Mouse (Mus musculus): ENCODE measurements around the gene Stk33. TPM values are rescaled to one million over a fixed set of nuclear protein-coding genes. Genes with fewer than 3 reads are reported as not detected.

Stk33 gene
- polyA plus RNA-seq, 1 experiment from 2014 or later = 0.87 TPM

DNA sequence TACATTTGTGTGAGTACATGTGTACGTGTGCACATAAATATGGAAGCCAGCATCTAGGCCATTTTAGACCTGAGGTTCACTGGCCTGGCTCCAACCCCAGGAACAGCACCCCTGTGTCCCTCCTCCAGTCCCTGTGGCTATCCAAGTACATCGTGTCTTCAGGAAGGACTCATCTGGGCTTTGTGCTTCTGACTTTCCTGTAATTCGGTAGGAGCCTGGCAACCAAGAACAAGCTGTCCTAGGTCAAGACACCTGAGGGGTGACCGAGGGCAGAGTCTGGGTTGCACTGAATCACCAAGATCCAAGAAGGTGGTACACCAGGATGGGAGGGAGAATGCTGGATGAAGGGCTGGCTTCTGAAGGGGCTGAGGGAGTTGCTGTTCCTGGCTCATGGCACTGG lies 163.0 kb downstream of the Stk33 start:
- Histone ChIP-seq H3K4me3 (ENCODE audit: low read depth, low read length) (no peak overlapping the region), H3K9ac (ENCODE audit: low read length) (no peak overlapping the region), H3K4me2 (ENCODE audit: low read length) (no peak overlapping the region), H3K27me3 (replicated peaks; ENCODE audit: control insufficient read depth, insufficient read depth, low read length) (no peaks in the 10 kb centered on the region), H3K4me1 (replicated peaks; ENCODE audit: control insufficient read depth, insufficient read depth, low read length) (peaks cover 8% of the 10 kb centered on the region; the same call in 1 of the 2 replicates), H3K9me3 (ENCODE audit: control insufficient read depth, low read length) (no peaks in the 10 kb centered on the region), H3K27ac (ENCODE audit: low read depth) (no peak overlapping the region), H3K36me3 (ENCODE audit: control insufficient read depth, insufficient read depth, low read length) (no peaks in the 10 kb centered on the region)
- peak; percentile 7 for DNase-seq (ENCODE audit: low spot score)
- WGBS = 77% methylated on average over 4 of the region's 4 CpGs
- no peak for ATAC-seq (replicated peaks; ENCODE audit: low FRiP score, low TSS enrichment, low read depth)

DNA sequence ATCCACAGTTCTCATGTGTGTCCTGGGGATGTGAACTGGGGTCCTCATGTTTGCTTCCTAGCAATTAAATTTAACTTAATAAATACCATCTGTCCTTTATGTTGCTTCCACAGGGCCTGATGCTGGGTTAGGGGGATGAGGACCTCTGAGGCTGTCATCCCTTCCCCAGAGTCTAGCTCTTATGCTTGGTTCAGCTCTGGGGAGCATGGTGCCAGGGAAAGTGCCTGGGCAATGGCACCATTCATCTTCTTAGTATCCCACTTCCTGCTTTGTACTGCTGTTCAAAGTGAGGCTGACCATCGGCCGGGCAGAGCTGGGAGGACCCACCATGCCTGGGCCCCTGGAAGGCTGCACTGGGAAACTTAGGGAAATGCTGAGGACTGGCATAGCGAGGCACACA lies 163.7 kb downstream of the Stk33 start:
- ATAC-seq (replicated peaks; ENCODE audit: low FRiP score, low TSS enrichment, low read depth) = no peak
- H3K4me2 ChIP-seq (ENCODE audit: low read length) = no peak overlapping the region
- DNase-seq (ENCODE audit: low spot score) = no peak
- no peaks in the 10 kb centered on the region for H3K27me3 ChIP-seq (replicated peaks; ENCODE audit: control insufficient read depth, insufficient read depth, low read length)
- H3K27ac ChIP-seq (ENCODE audit: low read depth) = no peak overlapping the region
- no peaks in the 10 kb centered on the region for H3K36me3 ChIP-seq (ENCODE audit: control insufficient read depth, insufficient read depth, low read length)
- 83% methylated on average over 3 of the region's 3 CpGs for WGBS
- peaks cover 8% of the 10 kb centered on the region; the same call in 1 of the 2 replicates for H3K4me1 ChIP-seq (replicated peaks; ENCODE audit: control insufficient read depth, insufficient read depth, low read length)
- H3K9me3 ChIP-seq (ENCODE audit: control insufficient read depth, low read length) = no peaks in the 10 kb centered on the region
- no peak overlapping the region for H3K9ac ChIP-seq (ENCODE audit: low read length)
- no peak overlapping the region for H3K4me3 ChIP-seq (ENCODE audit: low read depth, low read length)

DNA sequence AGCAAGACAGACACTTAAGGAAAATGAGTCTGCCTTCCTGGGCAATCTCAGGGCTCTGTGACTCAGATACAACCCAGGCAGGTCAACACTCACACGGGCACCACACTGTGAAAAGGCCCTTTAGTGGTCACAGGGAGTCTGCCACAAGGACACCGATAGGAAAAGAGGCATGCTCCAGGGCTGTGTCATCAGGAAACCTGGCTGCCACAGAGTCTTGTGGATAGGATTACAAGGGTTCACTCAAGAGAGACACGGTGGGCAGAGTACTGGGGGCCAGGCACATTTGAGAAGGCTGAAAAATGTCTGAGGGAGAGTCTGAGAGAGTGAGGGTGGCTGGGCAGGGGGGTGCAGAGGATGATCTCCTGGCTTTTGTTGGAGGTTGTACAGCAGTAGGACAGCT lies 164.6 kb downstream of the Stk33 start:
- Histone ChIP-seq H3K9me3 (ENCODE audit: control insufficient read depth, low read length) (no peaks in the 10 kb centered on the region), H3K9ac (ENCODE audit: low read length) (no peak overlapping the region), H3K4me1 (replicated peaks; ENCODE audit: control insufficient read depth, insufficient read depth, low read length) (peaks cover 8% of the 10 kb centered on the region; the same call in 1 of the 2 replicates), H3K4me2 (ENCODE audit: low read length) (no peak overlapping the region), H3K27ac (ENCODE audit: low read depth) (no peak overlapping the region), H3K27me3 (replicated peaks; ENCODE audit: control insufficient read depth, insufficient read depth, low read length) (no peaks in the 10 kb centered on the region), H3K4me3 (ENCODE audit: low read depth, low read length) (no peak overlapping the region), H3K36me3 (ENCODE audit: control insufficient read depth, insufficient read depth, low read length) (no peaks in the 10 kb centered on the region)
- WGBS = 61% methylated on average over 3 of the region's 3 CpGs
- no peak for DNase-seq (ENCODE audit: low spot score)
- ATAC-seq (replicated peaks; ENCODE audit: low FRiP score, low TSS enrichment, low read depth) = no peak

DNA sequence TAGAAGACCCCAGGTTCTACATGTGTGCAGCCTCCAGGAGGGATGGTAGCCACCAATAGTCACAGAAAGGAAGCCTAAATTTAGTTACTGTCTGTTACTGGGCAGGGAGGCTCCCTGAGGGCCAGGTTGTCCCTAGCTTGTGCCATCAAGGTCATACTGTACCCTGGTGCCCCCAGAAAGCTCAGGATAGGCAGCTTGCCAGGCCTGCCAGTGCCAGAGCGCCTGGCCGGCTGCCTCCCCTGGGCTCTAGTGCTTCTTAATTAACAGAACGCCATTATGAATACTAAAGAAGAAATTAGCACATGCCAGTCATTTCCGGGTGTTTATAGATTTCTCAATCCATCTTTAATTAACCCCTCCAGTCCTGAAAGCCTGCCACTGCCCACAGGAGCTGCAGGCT lies 169.8 kb downstream of the Stk33 start:
- no peaks in the 10 kb centered on the region for H3K9me3 ChIP-seq (ENCODE audit: control insufficient read depth, low read length)
- no peak for DNase-seq (ENCODE audit: low spot score)
- no peak overlapping the region for H3K9ac ChIP-seq (ENCODE audit: low read length)
- H3K4me1 ChIP-seq (replicated peaks; ENCODE audit: control insufficient read depth, insufficient read depth, low read length) = no peaks in the 10 kb centered on the region
- H3K27me3 ChIP-seq (replicated peaks; ENCODE audit: control insufficient read depth, insufficient read depth, low read length) = no peaks in the 10 kb centered on the region
- no peak overlapping the region for H3K4me3 ChIP-seq (ENCODE audit: low read depth, low read length)
- no peak overlapping the region for H3K4me2 ChIP-seq (ENCODE audit: low read length)
- H3K27ac ChIP-seq (ENCODE audit: low read depth) = no peak overlapping the region
- no peaks in the 10 kb centered on the region for H3K36me3 ChIP-seq (ENCODE audit: control insufficient read depth, insufficient read depth, low read length)
- 79% methylated on average over 4 of the region's 4 CpGs for WGBS
- ATAC-seq (replicated peaks; ENCODE audit: low FRiP score, low TSS enrichment, low read depth) = no peak

DNA sequence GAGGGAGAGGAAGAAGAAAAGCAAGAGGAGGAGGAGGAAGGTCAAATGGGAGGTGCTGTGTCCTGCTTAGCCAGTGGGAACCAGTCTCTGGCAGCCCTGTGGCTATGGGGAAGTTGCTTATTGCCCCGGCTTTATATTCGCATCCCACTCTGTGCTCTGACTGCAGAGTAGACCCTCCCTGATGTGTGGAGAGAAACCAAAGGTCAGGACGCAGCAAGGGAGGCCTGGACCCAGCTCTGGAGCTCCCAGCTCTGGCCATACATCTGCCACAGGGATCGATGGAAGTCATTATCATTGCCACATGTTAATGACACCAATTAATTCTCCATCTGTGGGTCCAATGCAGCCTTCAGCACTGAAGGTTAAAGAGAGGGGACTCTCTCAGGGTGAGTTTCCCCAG lies 171.5 kb downstream of the Stk33 start:
- DNase-seq (ENCODE audit: low spot score) (no peak), ATAC-seq (replicated peaks; ENCODE audit: low FRiP score, low TSS enrichment, low read depth) (no peak)
- Histone ChIP-seq H3K9me3 (ENCODE audit: control insufficient read depth, low read length) (no peaks in the 10 kb centered on the region), H3K9ac (ENCODE audit: low read length) (no peak overlapping the region), H3K27ac (ENCODE audit: low read depth) (no peak overlapping the region), H3K27me3 (replicated peaks; ENCODE audit: control insufficient read depth, insufficient read depth, low read length) (no peaks in the 10 kb centered on the region), H3K4me1 (replicated peaks; ENCODE audit: control insufficient read depth, insufficient read depth, low read length) (no peaks in the 10 kb centered on the region), H3K4me2 (ENCODE audit: low read length) (no peak overlapping the region), H3K36me3 (ENCODE audit: control insufficient read depth, insufficient read depth, low read length) (no peaks in the 10 kb centered on the region), H3K4me3 (ENCODE audit: low read depth, low read length) (no peak overlapping the region)
- WGBS = 60% methylated on average over 4 of the region's 4 CpGs

DNA sequence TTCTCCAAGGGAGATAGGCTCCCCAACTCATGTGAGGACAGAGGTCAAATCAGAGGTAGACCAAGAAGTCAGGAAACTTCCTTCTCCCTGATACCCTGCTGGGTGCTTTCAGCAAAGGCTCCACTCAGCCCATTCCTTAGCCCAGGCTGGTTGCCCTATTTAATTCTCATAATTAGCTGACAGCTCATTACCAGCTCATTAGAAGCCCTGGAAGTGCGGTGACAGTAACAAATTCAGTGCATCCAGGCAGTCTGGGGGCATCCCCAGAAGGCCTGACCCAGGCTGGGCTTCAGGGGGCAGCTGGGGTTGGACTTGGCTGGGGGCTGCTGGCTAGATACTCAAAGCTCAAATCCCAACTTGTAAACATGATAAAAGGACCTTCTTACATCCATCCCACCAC lies 172.7 kb downstream of the Stk33 start:
- 68% methylated on average over 1 of the region's 1 CpGs for WGBS
- ATAC-seq (replicated peaks; ENCODE audit: low FRiP score, low TSS enrichment, low read depth) = no peak

DNA sequence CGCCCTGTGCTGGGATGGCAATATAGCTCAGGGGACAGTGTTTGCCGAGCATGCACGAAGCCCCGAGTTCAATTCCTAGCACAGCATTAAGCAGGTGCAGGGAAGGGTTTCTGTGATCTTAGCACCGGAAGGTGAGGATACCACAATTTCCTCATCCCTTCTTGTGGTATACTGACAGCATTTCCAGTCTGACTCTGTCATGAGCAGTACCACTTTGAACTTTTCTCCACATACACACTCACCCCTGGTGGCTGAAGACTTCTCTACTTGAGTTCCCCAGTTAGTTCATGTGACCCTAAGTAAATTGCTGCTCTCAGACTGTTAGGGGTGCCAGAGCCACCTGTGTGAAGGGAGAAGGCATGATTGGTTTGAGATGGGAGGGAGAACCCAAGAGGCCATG lies 173.3 kb downstream of the Stk33 start:
- ATAC-seq (replicated peaks; ENCODE audit: low FRiP score, low TSS enrichment, low read depth) (no peak), DNase-seq (ENCODE audit: low spot score) (no peak)
- 88% methylated on average over 5 of the region's 5 CpGs for WGBS
- no peaks in the 10 kb centered on the region for H3K4me1 ChIP-seq (replicated peaks; ENCODE audit: control insufficient read depth, insufficient read depth, low read length)
- no peaks in the 10 kb centered on the region for H3K27me3 ChIP-seq (replicated peaks; ENCODE audit: control insufficient read depth, insufficient read depth, low read length)
- H3K27ac ChIP-seq (ENCODE audit: low read depth) = no peak overlapping the region
- no peaks in the 10 kb centered on the region for H3K9me3 ChIP-seq (ENCODE audit: control insufficient read depth, low read length)
- H3K36me3 ChIP-seq (ENCODE audit: control insufficient read depth, insufficient read depth, low read length) = no peaks in the 10 kb centered on the region
- no peak overlapping the region for H3K4me3 ChIP-seq (ENCODE audit: low read depth, low read length)
- no peak overlapping the region for H3K4me2 ChIP-seq (ENCODE audit: low read length)
- H3K9ac ChIP-seq (ENCODE audit: low read length) = no peak overlapping the region

More for the DNA sequence above, 172.7 kb downstream of the Stk33 start:
- Histone ChIP-seq H3K9me3 (ENCODE audit: control insufficient read depth, low read length) (no peaks in the 10 kb centered on the region), H3K27ac (ENCODE audit: low read depth) (no peak overlapping the region), H3K4me2 (ENCODE audit: low read length) (no peak overlapping the region), H3K27me3 (replicated peaks; ENCODE audit: control insufficient read depth, insufficient read depth, low read length) (no peaks in the 10 kb centered on the region), H3K4me1 (replicated peaks; ENCODE audit: control insufficient read depth, insufficient read depth, low read length) (no peaks in the 10 kb centered on the region), H3K4me3 (ENCODE audit: low read depth, low read length) (no peak overlapping the region), H3K36me3 (ENCODE audit: control insufficient read depth, insufficient read depth, low read length) (no peaks in the 10 kb centered on the region), H3K9ac (ENCODE audit: low read length) (no peak overlapping the region)
- DNase-seq (ENCODE audit: low spot score) = no peak

DNA sequence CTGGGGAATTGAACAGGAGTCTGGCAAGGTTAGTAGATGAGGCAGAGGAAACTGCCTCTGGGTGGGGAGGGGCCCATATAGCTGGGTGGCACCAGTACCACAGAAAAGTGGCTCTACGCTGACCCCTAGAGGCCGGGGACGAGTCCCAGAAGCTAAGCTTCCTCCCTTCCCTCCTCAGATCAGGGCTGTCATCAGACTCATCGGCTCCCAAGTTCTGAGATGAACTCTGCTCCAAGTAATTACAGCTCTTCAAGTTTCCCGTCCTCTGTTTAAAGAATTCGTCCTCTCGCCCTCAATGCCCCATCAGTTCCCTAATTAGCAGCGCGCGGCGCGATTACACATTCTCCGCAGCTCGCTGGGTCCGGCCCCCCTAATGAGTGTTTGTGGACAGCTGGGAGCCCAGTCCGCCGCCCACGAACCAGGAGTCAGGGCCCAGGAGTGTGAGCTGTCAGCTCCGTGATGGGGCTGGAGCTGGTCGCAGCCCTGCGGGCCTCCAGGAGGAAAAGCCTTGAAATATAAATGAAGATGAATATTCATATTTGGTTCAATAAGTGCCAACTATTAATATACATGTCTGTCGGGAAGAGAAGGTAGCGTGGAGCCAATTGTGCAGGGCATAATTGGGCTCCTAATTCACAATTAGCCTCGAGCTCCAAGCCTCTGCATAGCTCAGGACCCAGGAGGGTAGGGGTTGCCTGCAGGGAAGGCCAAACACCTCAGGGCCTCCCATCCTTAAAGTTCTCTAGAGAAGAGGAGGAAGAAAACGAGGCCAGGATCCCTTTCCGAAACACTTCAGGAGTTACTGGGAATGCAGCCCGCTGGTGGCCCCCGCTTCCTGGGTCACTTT lies 183.2 kb downstream of the Stk33 start:
- WGBS = 31% methylated on average over 28 of the region's 28 CpGs
- DNase-seq (ENCODE audit: low spot score) = peak; percentile 69
- peak; percentile 58; the same call in 1 of the 2 replicates for ATAC-seq (replicated peaks; ENCODE audit: low FRiP score, low TSS enrichment, low read depth)
- Histone ChIP-seq H3K27ac (ENCODE audit: low read depth) (no peak overlapping the region), H3K27me3 (replicated peaks; ENCODE audit: control insufficient read depth, insufficient read depth, low read length) (no peaks in the 10 kb centered on the region), H3K9ac (ENCODE audit: low read length) (no peak overlapping the region), H3K36me3 (ENCODE audit: control insufficient read depth, insufficient read depth, low read length) (no peaks in the 10 kb centered on the region), H3K4me1 (replicated peaks; ENCODE audit: control insufficient read depth, insufficient read depth, low read length) (no peaks in the 10 kb centered on the region), H3K4me2 (ENCODE audit: low read length) (peak overlapping the region; percentile 31), H3K9me3 (ENCODE audit: control insufficient read depth, low read length) (no peaks in the 10 kb centered on the region), H3K4me3 (ENCODE audit: low read depth, low read length) (no peak overlapping the region)

DNA sequence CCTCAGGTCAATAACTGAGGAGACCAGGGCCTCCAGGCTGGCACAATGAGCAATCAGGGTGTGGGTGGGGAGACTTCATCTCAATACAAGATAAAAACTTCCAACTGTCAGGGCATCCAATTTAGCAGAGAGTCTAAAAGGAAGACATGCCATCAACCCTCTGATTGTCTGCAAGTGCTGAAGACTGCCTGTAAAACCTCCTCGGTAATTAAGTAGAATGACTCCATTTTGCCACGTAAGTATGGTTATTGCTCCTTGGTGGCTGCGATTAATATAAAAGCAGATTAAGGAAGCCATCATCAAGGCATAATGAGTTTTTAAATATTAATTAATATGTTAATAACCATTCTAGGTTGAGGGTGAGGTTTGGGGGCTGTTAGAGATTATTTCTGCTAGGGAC lies 187.5 kb downstream of the Stk33 start:
- H3K36me3 ChIP-seq (ENCODE audit: control insufficient read depth, insufficient read depth, low read length) = no peaks in the 10 kb centered on the region
- WGBS = 87% methylated on average over 3 of the region's 3 CpGs
- H3K4me3 ChIP-seq (ENCODE audit: low read depth, low read length) = no peak overlapping the region
- DNase-seq (ENCODE audit: low spot score) = no peak
- no peaks in the 10 kb centered on the region for H3K27me3 ChIP-seq (replicated peaks; ENCODE audit: control insufficient read depth, insufficient read depth, low read length)
- no peak overlapping the region for H3K27ac ChIP-seq (ENCODE audit: low read depth)
- H3K4me2 ChIP-seq (ENCODE audit: low read length) = no peak overlapping the region
- no peaks in the 10 kb centered on the region for H3K9me3 ChIP-seq (ENCODE audit: control insufficient read depth, low read length)
- ATAC-seq (replicated peaks; ENCODE audit: low FRiP score, low TSS enrichment, low read depth) = no peak
- no peaks in the 10 kb centered on the region for H3K4me1 ChIP-seq (replicated peaks; ENCODE audit: control insufficient read depth, insufficient read depth, low read length)
- H3K9ac ChIP-seq (ENCODE audit: low read length) = no peak overlapping the region
